ENCODE assay signal across 18 mouse cellular contexts in the genomic region with DNA sequence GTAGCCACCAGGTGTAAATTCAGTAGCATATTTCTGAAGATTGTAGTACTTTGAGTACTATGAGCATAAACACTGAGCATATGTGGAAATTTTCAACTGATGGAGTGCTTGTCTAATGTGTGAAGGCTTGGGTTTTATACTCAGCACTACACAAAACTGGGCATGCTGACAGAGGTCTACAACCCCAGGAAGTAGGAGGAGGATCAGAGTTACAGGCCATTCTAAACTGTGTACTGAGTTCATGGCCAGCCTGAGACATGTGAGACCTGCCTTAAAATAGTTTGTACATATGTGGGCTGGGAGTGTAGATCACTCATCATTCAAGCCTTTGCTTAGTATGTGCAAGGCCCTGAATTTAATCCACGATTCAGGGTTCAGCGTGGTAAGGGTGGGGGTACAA. TPM values are rescaled to one million over a fixed set of nuclear protein-coding genes. Genes with fewer than 3 reads are reported as not detected.
DNase-seq lines count a peak whose midpoint lies in the region; ATAC-seq and TF ChIP-seq lines count a peak whose summit lies in the region.
"Had no signal": no experiment of that assay in that cellular context is flagged by ENCODE, and none has a peak within 500 bp of the region (broad histone marks: within the 10 kb centered on the region; RNA-seq: fewer than 3 reads in every experiment).

No protein-coding gene starts in this region.

- H3K27ac ChIP-seq in gastrocnemius, adult 2 months: peak overlapping the region; percentile 68
- H3K27ac ChIP-seq in kidney, postnatal 0 days: no peak overlapping the region
- H3K27ac ChIP-seq: embryonic facial prominence, embryonic 10.5 days; forebrain, embryonic 10.5 days; heart, embryonic 13.5 days; hindbrain, embryonic 15.5 days had no signal

- H3K9ac ChIP-seq in kidney, postnatal 0 days (ENCODE audit: low read depth, low read length): no peak overlapping the region
- H3K9ac ChIP-seq: heart, embryonic 13.5 days; hindbrain, embryonic 15.5 days had no signal

- ATAC-seq in kidney, postnatal 0 days (replicated peaks; ENCODE audit: low FRiP score, low read depth): no peak
- ATAC-seq: forebrain, embryonic 14.5 days had no signal

- no peak overlapping the region for H3K4me2 ChIP-seq in kidney, postnatal 0 days (ENCODE audit: low read length)
- H3K4me2 ChIP-seq: heart, embryonic 13.5 days; hindbrain, embryonic 15.5 days had no signal

- H3K36me3 ChIP-seq in kidney, postnatal 0 days (ENCODE audit: insufficient read depth, low read length): peaks cover 27% of the 10 kb centered on the region

- H3K27me3 ChIP-seq in kidney, postnatal 0 days (ENCODE audit: insufficient read depth, low read length): no peaks in the 10 kb centered on the region
- H3K27me3 ChIP-seq: heart, embryonic 13.5 days; hindbrain, embryonic 15.5 days had no signal

- H3K4me1 ChIP-seq in kidney, postnatal 0 days (replicated peaks; ENCODE audit: insufficient read depth, low read length): no peaks in the 10 kb centered on the region
- H3K4me1 ChIP-seq: embryonic facial prominence, embryonic 10.5 days; forebrain, embryonic 10.5 days; heart, embryonic 13.5 days; hindbrain, embryonic 15.5 days had no signal

- WGBS in kidney, postnatal 0 days: 76% methylated on average over 2 of the region's 2 CpGs

- H3K9me3 ChIP-seq in kidney, postnatal 0 days (replicated peaks; ENCODE audit: low read length): no peaks in the 10 kb centered on the region
- H3K9me3 ChIP-seq: embryonic facial prominence, embryonic 10.5 days; forebrain, embryonic 10.5 days; heart, embryonic 13.5 days; hindbrain, embryonic 15.5 days had no signal

- DNase-seq in gastrocnemius, adult 2 months: peak; percentile 57
- no peak for DNase-seq in gastrocnemius, postnatal 10 days
- peak; percentile 31 for DNase-seq in kidney, postnatal 0 days (ENCODE audit: low spot score)
- no peak for DNase-seq in kidney, adult 11 months
- DNase-seq in kidney, postnatal 4 days: peak; percentile 16 to 19
- no peak for DNase-seq in kidney, adult 18-20 months
- peak; percentile 58 for DNase-seq in skeletal muscle tissue, adult 2 months (ENCODE audit: low read depth, low spot score)
- DNase-seq in left cerebral cortex, adult 11 months (ENCODE audit: low spot score): no peak
- DNase-seq: adrenal gland, adult 8-10 months; adrenal gland, postnatal 36 days; cerebellum, adult 2 months; cerebellum, postnatal 10 days; heart, postnatal 36 days had no signal

- intact Hi-C loops in gastrocnemius, adult 2 months (cut with DNase I): loop anchor here (5.0 kb wide), 1 partner anchor 45 kb away; no protein-coding TSS in a partner anchor

- no peak for TF ChIP-seq CTCF in gastrocnemius, adult 2 months (IDR thresholded peaks at IDR 0.05)
- no peak for TF ChIP-seq CTCF in kidney, postnatal 0 days (IDR thresholded peaks at IDR 0.05; ENCODE audit: low read depth)

- no peak overlapping the region for H3K4me3 ChIP-seq in gastrocnemius, adult 2 months
- no peak overlapping the region for H3K4me3 ChIP-seq in kidney, postnatal 0 days (replicated peaks; ENCODE audit: low read depth, low read length)
- H3K4me3 ChIP-seq: embryonic facial prominence, embryonic 10.5 days; forebrain, embryonic 10.5 days; heart, embryonic 13.5 days; hindbrain, embryonic 15.5 days had no signal

RNA-seq across cellular contexts. Expression of gene Herc4, which starts 58.7 kb away (rescaled TPM):
- total RNA-seq in gastrocnemius, adult 2 months (2021): 10 to 100 TPM; 21.2 to 21.6 TPM
- 10 to 100 TPM; 22.6 to 32.1 TPM for total RNA-seq in gastrocnemius, postnatal 10 days (2021)
- polyA plus RNA-seq in kidney, postnatal 0 days (2015; fragmentation: Nextera tagmentation; extraction: Ambion mirVana): 27.0 and 28.1 TPM in 2 replicates

Comparison
In these comparisons a context has a peak if more than half of its experiments do, and no peak if none do; other contexts are left out.
1. DNase-seq: peak in gastrocnemius, adult 2 months (single experiment), kidney, postnatal 0 days (single experiment), kidney, postnatal 4 days (2 of 2) and skeletal muscle tissue, adult 2 months (single experiment); none in gastrocnemius, postnatal 10 days (single experiment), kidney, adult 11 months (single experiment), kidney, adult 18-20 months (single experiment) and left cerebral cortex, adult 11 months (single experiment).